13 mouse cellular contexts compared by ENCODE assay signal in genomic region chr13:113706183-113706582, GRCm38 (mm10). TPM values are rescaled to one million over a fixed set of nuclear protein-coding genes. Genes with fewer than 3 reads are reported as not detected.
DNase-seq lines count a peak whose midpoint lies in the region; ATAC-seq lines count a peak whose summit lies in the region.
"Had no signal": no experiment of that assay in that cellular context is flagged by ENCODE, and none has a peak within 500 bp of the region (broad histone marks: within the 10 kb centered on the region; RNA-seq: fewer than 3 reads in every experiment).

No protein-coding gene starts in this region.

- no peak overlapping the region for H3K27ac ChIP-seq in neural tube, embryonic 15.5 days (replicated peaks)
- H3K27ac ChIP-seq in embryonic facial prominence, embryonic 10.5 days (replicated peaks) = no peak overlapping the region
- H3K27ac ChIP-seq: stomach, postnatal 0 days had no signal

- no peak overlapping the region for H3K9ac ChIP-seq in neural tube, embryonic 15.5 days (replicated peaks)

- peaks cover 16% of the 10 kb centered on the region for H3K4me1 ChIP-seq in neural tube, embryonic 15.5 days
- H3K4me1 ChIP-seq in embryonic facial prominence, embryonic 10.5 days = peaks cover 11% of the 10 kb centered on the region

- peak; percentile 33 for DNase-seq in neural tube, embryonic 10.5 days (ENCODE audit: extremely low spot score, low spot score)
- peak; percentile 62 for DNase-seq in embryonic facial prominence, embryonic 10.5 days (ENCODE audit: low spot score)
- DNase-seq in retina, postnatal 1 day = peak; percentile 82
- no peak for DNase-seq in gastrocnemius, postnatal 10 days
- no peak for DNase-seq in Muller cell, postnatal 12 days (ENCODE audit: inconsistent ontology term)
- DNase-seq: cerebellum, postnatal 36 days; liver; right cerebral cortex, postnatal 4 days had no signal

- no peak overlapping the region for H3K4me2 ChIP-seq in neural tube, embryonic 15.5 days
- H3K4me2 ChIP-seq: heart, embryonic 11.5 days had no signal

- H3K4me3 ChIP-seq in neural tube, embryonic 15.5 days (replicated peaks) = no peak overlapping the region
- H3K4me3 ChIP-seq in embryonic facial prominence, embryonic 10.5 days = no peak overlapping the region

- no peaks in the 10 kb centered on the region for H3K27me3 ChIP-seq in neural tube, embryonic 15.5 days (replicated peaks)
- no peaks in the 10 kb centered on the region for H3K27me3 ChIP-seq in embryonic facial prominence, embryonic 10.5 days (replicated peaks; ENCODE audit: low read depth, poor library complexity, severe bottlenecking)

- WGBS in neural tube, embryonic 15.5 days = 12% methylated on average over 4 of the region's 4 CpGs
- 8% methylated on average over 4 of the region's 4 CpGs for WGBS in embryonic facial prominence, embryonic 10.5 days

- ATAC-seq in neural tube, embryonic 15.5 days (ENCODE audit: low FRiP score) = no peak
- 0 out of 2 replicates have a peak, but pooled peaks have one; percentile 31 for ATAC-seq in megakaryocyte progenitor cell, adult 5-6 weeks (replicated peaks; ENCODE audit: poor library complexity)
- ATAC-seq in erythroid progenitor cell, adult 5-6 weeks (replicated peaks; ENCODE audit: low FRiP score, poor library complexity, severe bottlenecking) = no peak

- H3K9me3 ChIP-seq in neural tube, embryonic 15.5 days (replicated peaks) = no peaks in the 10 kb centered on the region
- no peaks in the 10 kb centered on the region for H3K9me3 ChIP-seq in embryonic facial prominence, embryonic 10.5 days

- H3K36me3 ChIP-seq in neural tube, embryonic 15.5 days = no peaks in the 10 kb centered on the region
- H3K36me3 ChIP-seq in embryonic facial prominence, embryonic 10.5 days (replicated peaks) = no peaks in the 10 kb centered on the region

RNA-seq across cellular contexts. Expression of gene Hspb3, which starts 42.7 kb away (rescaled TPM):
- 0.49 and 1.8 TPM in 2 replicates for polyA plus RNA-seq in neural tube, embryonic 15.5 days (2015; fragmentation: Nextera tagmentation; extraction: Ambion mirVana)
- polyA plus RNA-seq in embryonic facial prominence, embryonic 10.5 days (2016; fragmentation: Nextera tagmentation; extraction: Ambion mirVana) = 0.20 TPM in 1 of 2 replicates, not detected in the other
- total RNA-seq in megakaryocyte progenitor cell, adult 5-6 weeks (2015) = not detected in 2 replicates
- not detected in 2 replicates for total RNA-seq in megakaryocyte progenitor cell, adult 5-6 weeks (2017)
- total RNA-seq in gastrocnemius, postnatal 10 days (2021) = 10 to 100 TPM; 79.1 to 87.3 TPM
- not detected in 2 replicates for total RNA-seq in erythroid progenitor cell, adult 5-6 weeks (2015; ENCODE audit: low replicate concordance)
- total RNA-seq in erythroid progenitor cell, adult 5-6 weeks (2017; ENCODE audit: low replicate concordance) = not detected in 2 replicates
- polyA plus RNA-seq: stomach, postnatal 0 days had no signal

Comparison
In these comparisons a context has a peak if more than half of its experiments do, and no peak if none do; other contexts are left out.
1. DNase-seq: peak in neural tube, embryonic 10.5 days (single experiment), embryonic facial prominence, embryonic 10.5 days (single experiment) and retina, postnatal 1 day (single experiment); none in gastrocnemius, postnatal 10 days (single experiment) and Muller cell, postnatal 12 days (single experiment).
2. RNA of gene Hspb3, which starts 42.7 kb away (total RNA-seq): 79.1 to 87.3 TPM in gastrocnemius, postnatal 10 days; not detected in megakaryocyte progenitor cell, adult 5-6 weeks and not detected in erythroid progenitor cell, adult 5-6 weeks; every median in the first group is over 10 times any median in the second.